Mouse (Mus musculus): Measurements from ENCODE around the gene Gm9125.
"Not testable (repeated sequence)": the region's sequence is repeated elsewhere in the genome, so short reads cannot be mapped to it uniquely, and the experiment has no call there.

The Gm9125 gene

GRCm38 (mm10) chr3:94054785-94055184 lies at the start of gene Gm9125:
Gene Gm9125, minus strand, starts transcription at chr3:94054885.
- not testable (repeated sequence) for DNase-seq (ENCODE audit: low spot score)

- not testable (repeated sequence) for DNase-seq (ENCODE audit: low spot score)
Observed at GRCm38 (mm10) chr3:94072544-94072943, 17.9 kb upstream of the Gm9125 start, which contains the start of gene Gm10697. Gene Gm10697, minus strand, starts transcription at chr3:94072644.

- not testable (repeated sequence) for DNase-seq (ENCODE audit: low spot score)
Observed at GRCm38 (mm10) chr3:94049566-94050121, 5.0 kb downstream of the Gm9125 start.

GRCm38 (mm10) chr3:94038241-94038640 lies 16.4 kb downstream of the Gm9125 start:
- DNase-seq (ENCODE audit: low spot score): not testable (repeated sequence)

- DNase-seq (ENCODE audit: low spot score): not testable (repeated sequence)
Observed at GRCm38 (mm10) chr3:94034400-94034799, 20.3 kb downstream of the Gm9125 start.
